Mouse (Mus musculus) hindbrain, embryonic 14.5 days (tissue): ENCODE results near the gene Pisd. TPM values are rescaled to one million over a fixed set of nuclear protein-coding genes. Genes with fewer than 3 reads are reported as not detected.

Experiments used
- ATAC-seq: fragments of 200-750 bp; cut with Nextera tagmentation; 2 replicates; pipeline ENCODE4 v1.8.0; 2017; ENCODE audit warnings: moderate number of reproducible peaks, mild to moderate bottlenecking, moderate TSS enrichment, moderate library complexity; ENCODE audit not compliant: low FRiP score
- DNase-seq: peaks from one replicate; pipeline ENCODE4 v3.0.0-alpha.2; 2015; ENCODE audit warnings: low spot score
- H3K27ac ChIP-seq: fragments of 300-500 bp; sonication (generic); 2 replicates; pipeline ENCODE4 v1.5.1; 2014; ENCODE audit warnings: mild to moderate bottlenecking, moderate library complexity
- H3K27me3 ChIP-seq: fragments of 300-500 bp; sonication (generic); 2 replicates; pipeline ENCODE4 v1.6.1; 2014; ENCODE audit warnings: mild to moderate bottlenecking, low read length, mixed read lengths; ENCODE audit not compliant: control insufficient read depth, insufficient read depth
- H3K36me3 ChIP-seq: fragments of 300-500 bp; sonication (generic); replicated peaks from 2 replicates; pipeline ENCODE4 v1.6.1; 2014; ENCODE audit not compliant: control insufficient read depth, insufficient read depth
- H3K4me1 ChIP-seq: fragments of 300-500 bp; sonication (generic); replicated peaks from 2 replicates; pipeline ENCODE4 v1.6.1; 2014; ENCODE audit warnings: antibody characterized with exemption, low read length, mixed read lengths; ENCODE audit not compliant: control insufficient read depth, insufficient read depth
- H3K4me2 ChIP-seq: fragments of 300-500 bp; sonication (generic); replicated peaks from 2 replicates; pipeline ENCODE4 v1.6.1; 2014; ENCODE audit warnings: mild to moderate bottlenecking, moderate library complexity
- H3K4me3 ChIP-seq: fragments of 300-500 bp; sonication (generic); replicated peaks from 2 replicates; pipeline ENCODE4 v1.5.1; 2014; ENCODE audit warnings: mild to moderate bottlenecking, low read length
- H3K9ac ChIP-seq: fragments of 300-500 bp; sonication (generic); 2 replicates; pipeline ENCODE4 v1.6.1; 2014
- H3K9me3 ChIP-seq: fragments of 300-500 bp; sonication (generic); 2 replicates; pipeline ENCODE4 v1.6.1; 2016; ENCODE audit warnings: low read length; ENCODE audit not compliant: control insufficient read depth
- WGBS: fragments of 180-500 bp; shearing (Covaris S2); extraction: QIAGEN DNeasy Blood & Tissue Kit; methylation state at CpG from one replicate; pipeline ENCODE4 v1.1.7; 2014; 5-methylcytosine and 5-hydroxymethylcytosine counted together
- polyA plus RNA-seq: library from polyadenylated mRNA; unstranded; fragments of >200 nt; fragmentation: Nextera tagmentation; extraction: Ambion mirVana; gene quantifications from 2 replicates; pipeline ENCODE4 v1.2.1, GENCODE M21; 2014

Gene Pisd
- polyA plus RNA-seq, 1 experiment from 2014 or later = 93.6 TPM

DNA sequence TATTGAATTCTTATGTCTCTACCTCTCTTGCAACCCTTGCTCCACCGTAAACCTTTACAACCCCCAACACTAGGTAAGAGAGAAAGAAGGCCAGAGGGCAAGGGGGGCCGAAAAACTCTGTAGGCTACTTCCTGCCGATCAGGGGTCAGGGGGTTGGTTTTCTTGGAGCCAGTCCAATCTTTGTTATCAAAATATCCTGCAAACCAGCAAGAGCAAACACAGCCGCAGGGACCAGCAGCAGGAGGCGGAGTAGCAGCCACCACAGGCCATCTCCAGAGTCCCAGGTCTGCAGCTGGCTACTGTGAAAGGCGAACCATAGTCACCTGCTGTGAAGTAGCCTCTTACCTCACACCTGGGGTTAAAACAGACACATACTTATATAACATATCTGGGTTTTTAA is 66.5 kb downstream of the Pisd start:
- Histone ChIP-seq H3K4me3 (no peak overlapping the region), H3K4me1 (no peaks in the 10 kb centered on the region), H3K36me3 (no peaks in the 10 kb centered on the region), H3K9ac (no peak overlapping the region), H3K9me3 (no peaks in the 10 kb centered on the region), H3K27me3 (no peaks in the 10 kb centered on the region), H3K4me2 (no peak overlapping the region), H3K27ac (no peak overlapping the region)
- DNase-seq = no peak
- ATAC-seq = no peak
- WGBS = 62% methylated on average over 6 of the region's 6 CpGs

DNA sequence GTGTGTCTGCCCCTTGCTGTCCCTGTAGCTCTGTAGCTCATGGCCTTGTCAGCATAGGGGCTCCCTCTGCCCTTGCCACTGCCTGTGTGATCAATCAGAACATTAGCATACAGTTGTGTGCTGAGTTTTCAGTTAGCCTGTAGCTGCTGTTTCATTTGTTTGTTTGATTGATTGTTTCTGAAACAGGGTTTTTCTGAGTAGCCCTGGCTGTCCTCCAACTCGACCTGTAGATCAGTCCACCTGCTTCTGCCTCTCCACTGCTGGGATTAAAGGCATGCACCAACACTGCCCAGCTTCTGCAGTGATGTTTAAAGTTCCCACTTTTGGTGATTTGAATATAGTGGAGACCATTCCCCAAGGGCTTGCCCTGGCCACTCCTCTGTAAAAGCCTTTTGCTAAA is 67.7 kb downstream of the Pisd start:
- Histone ChIP-seq H3K4me2 (no peak overlapping the region), H3K27me3 (no peaks in the 10 kb centered on the region), H3K27ac (no peak overlapping the region), H3K9ac (no peak overlapping the region), H3K4me3 (no peak overlapping the region), H3K9me3 (no peaks in the 10 kb centered on the region), H3K36me3 (no peaks in the 10 kb centered on the region), H3K4me1 (peaks cover 6% of the 10 kb centered on the region)
- ATAC-seq (no peak), DNase-seq (no peak)
- WGBS = 54% methylated on average over 1 of the region's 1 CpGs

- no peaks in the 10 kb centered on the region for H3K36me3 ChIP-seq
- peak; percentile 99 for ATAC-seq
Measured at GRCm38 (mm10) chr5:32713703-32714467, 71.6 kb downstream of the Pisd start.

DNA sequence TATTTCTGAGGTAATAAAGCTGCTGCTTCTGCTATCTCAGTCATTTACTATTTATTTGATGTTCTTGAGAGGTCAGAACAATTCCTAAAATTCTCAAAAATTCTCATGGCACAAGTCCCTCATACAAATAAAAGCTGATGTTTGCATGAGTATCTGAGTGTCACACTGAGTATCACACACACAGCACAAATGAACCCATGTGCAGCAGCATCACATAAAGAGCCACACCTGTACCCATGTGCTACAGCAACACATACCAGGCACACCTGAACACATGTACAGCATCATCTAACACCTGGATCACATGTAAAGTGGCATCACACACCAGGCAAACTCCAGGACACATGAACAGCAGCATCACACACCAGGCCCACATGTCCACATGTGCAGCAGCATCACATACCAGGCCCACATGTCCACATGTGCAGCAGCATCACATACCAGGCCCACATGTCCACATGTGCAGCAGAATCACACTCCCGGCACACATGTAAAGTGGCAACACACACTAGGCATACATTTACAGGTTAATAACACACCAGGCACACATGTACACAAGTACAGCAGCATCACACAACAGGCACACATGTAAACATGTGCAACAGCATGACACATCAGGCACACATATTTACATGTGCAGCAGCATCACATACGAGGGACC is 72.3 kb downstream of the Pisd start:
- H3K27me3 ChIP-seq = no peaks in the 10 kb centered on the region
- H3K36me3 ChIP-seq = no peaks in the 10 kb centered on the region
- no peaks in the 10 kb centered on the region for H3K9me3 ChIP-seq
- peak overlapping the region; percentile 91 for H3K4me2 ChIP-seq
- ATAC-seq = no peak; the same call in 1 of the 2 replicates
- no peak for DNase-seq
- H3K4me3 ChIP-seq = peak overlapping the region; percentile 80
- 20% methylated on average over 2 of the region's 2 CpGs for WGBS
- H3K4me1 ChIP-seq = peaks cover 7% of the 10 kb centered on the region
- H3K9ac ChIP-seq = peak overlapping the region; percentile 81
- peak overlapping the region; percentile 91 for H3K27ac ChIP-seq

More at GRCm38 (mm10) chr5:32713703-32714467, 71.6 kb downstream of the Pisd start:
- Histone ChIP-seq H3K9me3 (no peaks in the 10 kb centered on the region), H3K27ac (peak overlapping the region; percentile 91), H3K4me2 (peak overlapping the region; percentile 91), H3K4me1 (peaks cover 7% of the 10 kb centered on the region), H3K9ac (peak overlapping the region; percentile 81), H3K4me3 (peak overlapping the region; percentile 80), H3K27me3 (no peaks in the 10 kb centered on the region)
- peak; percentile 97 for DNase-seq
- WGBS = under 1% methylated on average over 55 of the region's 55 CpGs

GRCm38 (mm10) chr5:32712221-32713041 is 73.0 kb downstream of the Pisd start:
- DNase-seq = no peak
- 72% methylated on average over 4 of the region's 4 CpGs for WGBS

DNA sequence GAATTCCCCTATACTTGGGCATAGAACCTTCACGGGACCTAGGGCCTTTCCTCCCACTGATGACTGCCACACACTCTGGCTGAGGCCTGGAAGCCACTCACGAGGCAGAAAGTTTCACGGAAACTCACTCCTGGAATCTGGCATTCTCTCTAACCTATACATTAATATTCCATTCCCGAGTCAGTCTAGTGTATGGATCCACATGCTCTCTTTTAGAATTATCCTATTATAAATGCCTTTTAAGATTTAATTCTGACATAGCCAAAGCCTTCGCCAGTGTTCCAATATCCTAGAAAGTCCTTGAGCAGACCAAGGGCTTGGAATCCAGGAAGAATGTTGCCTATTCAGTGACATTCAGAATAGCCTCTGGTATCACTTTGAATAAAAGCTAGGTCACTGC is 74.0 kb downstream of the Pisd start:
- WGBS = 79% methylated on average over 5 of the region's 5 CpGs
- Histone ChIP-seq H3K27me3 (no peaks in the 10 kb centered on the region), H3K9ac (no peak overlapping the region), H3K4me1 (peaks cover 7% of the 10 kb centered on the region), H3K4me2 (no peak overlapping the region), H3K9me3 (no peaks in the 10 kb centered on the region), H3K4me3 (no peak overlapping the region), H3K27ac (no peak overlapping the region), H3K36me3 (no peaks in the 10 kb centered on the region)
- DNase-seq (no peak), ATAC-seq (no peak)

More at GRCm38 (mm10) chr5:32712221-32713041, 73.0 kb downstream of the Pisd start:
- Histone ChIP-seq H3K4me2 (peak overlapping the region; percentile 91), H3K4me1 (peaks cover 7% of the 10 kb centered on the region), H3K9me3 (no peaks in the 10 kb centered on the region), H3K4me3 (peak overlapping the region; percentile 80), H3K36me3 (no peaks in the 10 kb centered on the region), H3K9ac (no peak overlapping the region), H3K27me3 (no peaks in the 10 kb centered on the region), H3K27ac (no peak overlapping the region)
- ATAC-seq = no peak

DNA sequence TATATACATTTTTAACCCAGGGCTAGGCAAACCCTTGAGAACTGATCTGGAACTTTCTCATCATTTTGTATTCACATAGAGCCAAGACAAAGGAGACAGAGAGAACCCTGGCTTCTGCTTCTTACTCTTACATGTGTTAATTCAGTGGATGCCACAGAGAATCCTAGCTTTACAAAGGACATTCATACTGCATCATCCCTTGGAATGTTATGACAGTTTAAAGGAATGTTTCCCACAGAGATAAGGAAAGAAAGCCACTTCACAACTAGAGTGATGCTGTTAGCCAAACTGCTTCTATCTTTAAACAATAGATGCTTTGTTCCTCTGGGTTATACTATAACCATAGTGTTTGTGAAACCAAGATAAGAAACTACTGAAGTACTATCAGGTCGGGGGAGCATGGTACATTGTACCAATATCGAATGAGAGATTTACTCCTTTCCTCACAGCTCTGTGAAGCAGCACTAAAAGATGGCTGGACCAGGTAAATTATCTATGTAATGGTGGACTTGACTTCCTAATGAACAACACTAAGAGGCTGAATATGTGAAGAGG is 79.1 kb downstream of the Pisd start:
- ATAC-seq (no peak), DNase-seq (no peak)
- Histone ChIP-seq H3K9me3 (no peaks in the 10 kb centered on the region), H3K9ac (no peak overlapping the region), H3K27me3 (no peaks in the 10 kb centered on the region), H3K4me1 (no peaks in the 10 kb centered on the region), H3K4me2 (no peak overlapping the region), H3K27ac (no peak overlapping the region), H3K4me3 (no peak overlapping the region), H3K36me3 (no peaks in the 10 kb centered on the region)
- 80% methylated on average over 2 of the region's 2 CpGs for WGBS

DNA sequence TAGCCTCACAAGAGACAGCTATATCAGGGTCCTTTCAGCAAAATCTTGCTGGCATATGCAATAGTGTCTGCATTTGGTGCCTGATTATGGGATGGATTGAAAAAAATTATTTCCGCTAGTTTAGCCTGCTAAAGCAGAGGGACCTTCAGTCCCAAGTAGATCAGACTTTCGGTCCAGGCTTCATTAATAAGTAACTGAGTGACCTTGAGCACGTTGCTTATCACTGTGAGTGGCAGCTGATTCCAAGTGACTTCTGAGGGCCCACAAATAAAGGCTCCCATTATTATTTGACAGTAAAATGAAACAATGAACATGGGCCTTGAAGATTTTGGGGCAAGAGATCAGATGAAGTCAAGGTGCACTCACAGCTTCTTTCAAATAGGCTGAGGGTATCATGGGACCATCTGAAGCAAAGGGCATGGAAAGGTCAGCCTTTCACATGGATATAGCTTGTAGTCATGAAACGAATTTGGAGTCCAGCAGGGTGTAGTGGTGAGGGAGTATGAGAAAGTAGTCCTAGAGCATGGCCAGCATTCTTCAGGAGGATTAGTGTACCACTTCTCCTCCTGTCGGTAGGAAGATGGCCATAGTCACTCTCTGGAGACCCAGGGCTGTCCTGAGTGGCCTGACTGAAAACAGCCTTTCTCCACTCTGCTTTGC is 88.1 kb downstream of the Pisd start:
- Histone ChIP-seq H3K27me3 (no peaks in the 10 kb centered on the region), H3K27ac (no peak overlapping the region), H3K36me3 (no peaks in the 10 kb centered on the region), H3K4me1 (no peaks in the 10 kb centered on the region), H3K4me3 (no peak overlapping the region), H3K4me2 (no peak overlapping the region), H3K9ac (no peak overlapping the region), H3K9me3 (no peaks in the 10 kb centered on the region)
- ATAC-seq = no peak
- DNase-seq = no peak
- 74% methylated on average over 5 of the region's 5 CpGs for WGBS
